Mouse (Mus musculus): ENCODE measurements around the gene Sympk. TPM values are rescaled to one million over a fixed set of nuclear protein-coding genes. Genes with fewer than 3 reads are reported as not detected.
A peak's percentile ranks its signal among the peaks of the same experiment; 100 is the strongest.

The Sympk gene
- total and polyA plus RNA-seq, 3 experiments = 122 to 226 TPM; not detected in 1

DNA sequence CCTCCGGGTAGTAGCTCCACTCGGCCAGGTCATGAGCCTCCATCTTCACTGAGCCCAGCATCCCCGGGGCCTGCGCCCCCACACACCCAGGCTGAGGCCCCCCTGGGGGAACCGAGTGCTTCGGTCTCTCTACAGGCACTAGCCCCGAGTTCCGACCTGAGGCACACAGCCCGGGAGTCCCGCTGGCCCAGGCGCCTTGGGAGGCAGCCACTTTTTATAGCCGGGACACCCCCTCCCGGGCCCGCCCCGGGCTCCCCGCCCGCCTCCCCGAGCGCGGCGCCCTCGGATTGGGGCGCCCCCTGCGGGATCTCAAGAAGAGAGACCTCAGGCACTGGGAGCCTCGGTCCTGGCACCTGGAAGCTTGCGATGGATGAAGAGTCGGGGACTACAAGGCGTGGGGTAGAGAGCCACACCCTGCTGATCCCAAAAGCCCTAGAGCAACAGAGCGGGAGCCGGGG is 791 bp upstream of the Sympk start, which contains the start of gene Foxa3:
TSS of gene Foxa3 (minus strand) at position 182 of the 458 bp plus-strand sequence.
- no peak within 1 kb of the TSS for H3K27ac ChIP-seq (ENCODE audit: control insufficient read depth, low read depth, low read length)
- H3K9ac ChIP-seq (ENCODE audit: control insufficient read depth, low read depth, low read length, poor library complexity, severe bottlenecking) = peak within 1 kb of the TSS; percentile 96
- H3K79me2 ChIP-seq (ENCODE audit: control insufficient read depth, insufficient read depth, low read length, poor library complexity) = peaks cover 22% of the 10 kb centered on the region
- peaks cover 9 to 19% of the 10 kb centered on the region in 2 experiments for H3K4me1 ChIP-seq (ENCODE audit: control insufficient read depth in 1 of 2, insufficient read depth in 2 of 2, low read length in 2 of 2)
- no peaks in the 10 kb centered on the region for H3K9me3 ChIP-seq (replicated peaks; ENCODE audit: insufficient read depth, low read length)
- peak; percentile 35 for DNase-seq (ENCODE audit: low read depth, low spot score)
- peaks cover 2 to 22% of the 10 kb centered on the region in 2 experiments; a peak in 2 of 4 replicates for H3K36me3 ChIP-seq (ENCODE audit: control insufficient read depth in 1 of 2, insufficient read depth in 2 of 2, low read length in 2 of 2)
- peak within 1 kb of the TSS; percentile 81 to 93 for H3K4me3 ChIP-seq (ENCODE audit: control insufficient read depth in 1 of 2, insufficient read depth in 1 of 2, low read depth in 2 of 2, low read length in 2 of 2)
- TF ChIP-seq KAT2A (conservative IDR thresholded peaks at IDR 0.05; ENCODE audit: low read depth, low read length) (no peak), SMC3 (IDR thresholded peaks at IDR 0.05; ENCODE audit: low read depth, low read length) (0 out of 2 replicates have a peak, but pooled peaks have one; percentile 14), CTCF (IDR thresholded peaks at IDR 0.05 in 2 of 3, conservative IDR thresholded peaks at IDR 0.05 in 1 of 3; ENCODE audit: control insufficient read depth in 1 of 3, insufficient read depth in 1 of 3, low read depth in 2 of 3, low read length in 3 of 3, poor library complexity in 1 of 3, severe bottlenecking in 1 of 3) (peak in 2 of 3 experiments; percentile 40 to 63; a peak in 4 of 6 replicates), ETS1 (IDR thresholded peaks at IDR 0.05; ENCODE audit: low read depth, low read length) (no peak), ZMIZ1 (IDR thresholded peaks at IDR 0.05; ENCODE audit: low read depth, low read length) (no peak)
- peaks cover 0 to 5% of the 10 kb centered on the region in 2 experiments; a peak in 2 of 4 replicates for H3K27me3 ChIP-seq (ENCODE audit: control insufficient read depth in 1 of 2, insufficient read depth in 2 of 2, low read length in 2 of 2)

DNA sequence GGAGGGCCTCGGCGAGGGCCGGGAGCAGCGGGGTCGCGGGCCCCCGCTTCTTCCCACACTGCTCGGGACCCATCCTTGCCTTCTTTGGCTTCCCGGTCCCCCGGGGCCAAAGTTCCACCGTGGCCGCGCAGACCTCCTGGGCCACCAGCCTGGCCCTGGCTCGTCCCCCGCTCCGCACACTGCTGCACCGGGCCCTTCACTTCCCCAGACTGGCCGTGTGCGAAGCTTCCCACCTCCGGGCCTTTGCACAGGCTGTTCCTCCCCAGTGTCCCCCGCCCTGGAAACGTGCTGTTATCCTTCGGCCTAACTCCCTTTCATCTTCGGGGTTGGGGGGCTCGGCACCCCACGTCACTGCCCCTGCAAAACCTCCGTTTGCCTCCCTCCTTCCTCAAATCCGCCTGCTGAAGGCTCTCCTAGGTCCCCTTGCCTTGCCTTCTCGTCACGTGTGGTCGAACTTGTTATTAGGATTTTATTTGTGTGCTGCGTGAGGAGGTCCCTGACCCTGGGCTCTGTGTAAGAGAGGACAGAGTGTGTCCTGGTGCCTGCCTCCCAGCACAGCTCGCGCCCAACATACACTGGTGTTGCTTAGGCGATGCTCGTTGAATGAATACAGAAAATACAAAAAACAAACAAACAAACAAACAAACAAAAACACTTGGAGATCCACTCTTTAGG is 541 bp downstream of the Sympk start:
- Histone ChIP-seq H3K9ac (ENCODE audit: control insufficient read depth, low read depth, low read length, poor library complexity, severe bottlenecking) (peak overlapping the region; percentile 96), H3K27ac (ENCODE audit: control insufficient read depth, low read depth, low read length) (0 out of 2 replicates have a peak overlapping the region, but pooled peaks have one; percentile 27), H3K9me3 (replicated peaks; ENCODE audit: insufficient read depth, low read length) (no peaks in the 10 kb centered on the region), H3K4me3 (ENCODE audit: control insufficient read depth in 1 of 2, insufficient read depth in 1 of 2, low read depth in 2 of 2, low read length in 2 of 2) (peak overlapping the region; percentile 81 to 93), H3K4me1 (ENCODE audit: control insufficient read depth in 1 of 2, insufficient read depth in 2 of 2, low read length in 2 of 2) (peaks cover 9 to 19% of the 10 kb centered on the region in 2 experiments), H3K36me3 (ENCODE audit: control insufficient read depth in 1 of 2, insufficient read depth in 2 of 2, low read length in 2 of 2) (peaks cover 2 to 22% of the 10 kb centered on the region in 2 experiments; a peak in 2 of 4 replicates), H3K79me2 (ENCODE audit: control insufficient read depth, insufficient read depth, low read length, poor library complexity) (peaks cover 22% of the 10 kb centered on the region), H3K27me3 (ENCODE audit: control insufficient read depth in 1 of 2, insufficient read depth in 2 of 2, low read length in 2 of 2) (peaks cover 0 to 5% of the 10 kb centered on the region in 2 experiments; a peak in 2 of 4 replicates)
- peak; percentile 58 for DNase-seq (ENCODE audit: low read depth, low spot score)
- TF ChIP-seq HCFC1 (IDR thresholded peaks at IDR 0.05; ENCODE audit: low read depth, low read length) (peak; percentile 44; the same call in 1 of the 2 replicates), BHLHE40 (IDR thresholded peaks at IDR 0.05; ENCODE audit: borderline replicate concordance, low read depth, low read length) (peak; percentile 16; the same call in 1 of the 2 replicates), MYB (IDR thresholded peaks at IDR 0.05; ENCODE audit: low read depth, low read length) (no peak), USF1 (IDR thresholded peaks at IDR 0.05; ENCODE audit: low read depth, low read length) (peak; percentile 44; the same call in 1 of the 2 replicates), POLR2A (IDR thresholded peaks at IDR 0.05; ENCODE audit: control insufficient read depth in 1 of 2, insufficient read depth in 1 of 2, low read depth in 1 of 2, low read length in 2 of 2, poor library complexity in 1 of 2) (no peak), UBTF (IDR thresholded peaks at IDR 0.05; ENCODE audit: borderline replicate concordance, insufficient read depth, low read depth, low read length) (no peak), ZMIZ1 (IDR thresholded peaks at IDR 0.05; ENCODE audit: low read depth, low read length) (no peak), GABPA (IDR thresholded peaks at IDR 0.05; ENCODE audit: low read depth, low read length) (no peak), RCOR1 (IDR thresholded peaks at IDR 0.05; ENCODE audit: low read depth, low read length) (no peak), TCF12 (IDR thresholded peaks at IDR 0.05; ENCODE audit: low read depth, low read length) (no peak), ETS1 (IDR thresholded peaks at IDR 0.05; ENCODE audit: low read depth, low read length) (no peak), POLR2AphosphoS2 (IDR thresholded peaks at IDR 0.05; ENCODE audit: low read length) (no peak), SIN3A (IDR thresholded peaks at IDR 0.05; ENCODE audit: low read length) (peak; percentile 58), CTCF (IDR thresholded peaks at IDR 0.05 in 2 of 3, conservative IDR thresholded peaks at IDR 0.05 in 1 of 3; ENCODE audit: control insufficient read depth in 1 of 3, insufficient read depth in 1 of 3, low read depth in 2 of 3, low read length in 3 of 3, poor library complexity in 1 of 3, severe bottlenecking in 1 of 3) (no peak), GATA1 (IDR thresholded peaks at IDR 0.05; ENCODE audit: low read depth, low read length) (no peak), NELFE (IDR thresholded peaks at IDR 0.05; ENCODE audit: low read depth, low read length) (no peak), ZNF384 (IDR thresholded peaks at IDR 0.05; ENCODE audit: low read depth, low read length) (no peak), TBP (IDR thresholded peaks at IDR 0.05; ENCODE audit: low read depth, low read length) (no peak), POLR2AphosphoS5 (IDR thresholded peaks at IDR 0.05; ENCODE audit: borderline replicate concordance, low read depth, low read length) (no peak), MEF2A (IDR thresholded peaks at IDR 0.05; ENCODE audit: extremely low read depth, insufficient replicate concordance, low read depth, low read length, poor library complexity, severe bottlenecking) (no peak), ZKSCAN1 (IDR thresholded peaks at IDR 0.05; ENCODE audit: low read depth, low read length) (no peak)

All from MEL (cell line).